Mouse (Mus musculus) megakaryocyte, embryonic 14.5 days (primary cell): ENCODE measurements at regions not wholly inside any gene's neighbourhood (a gene's known extent, or its start where the extent isn't known, plus 50 kb on each side); places are given as distances from the start of the nearest gene placed in this dataset.

ENCODE experiments used
- FLI1 ChIP-seq: IDR thresholded peaks from 2 replicates; pipeline ENCODE4 v1.6.1; 2012; ENCODE audit warnings: low read length, inconsistent platforms, mixed read lengths
- GATA1 ChIP-seq: IDR thresholded peaks from 3 replicates; pipeline ENCODE4 v1.6.1; 2012; ENCODE audit warnings: mixed read lengths, low read length, inconsistent platforms, borderline replicate concordance

GRCm38 (mm10) chr3:38194001-38194400 lies 290.6 kb downstream of the Ankrd50 start:
- TF ChIP-seq FLI1 (no peak), GATA1 (no peak)
